Mouse (Mus musculus): ENCODE results near the gene Cntln.

DNA sequence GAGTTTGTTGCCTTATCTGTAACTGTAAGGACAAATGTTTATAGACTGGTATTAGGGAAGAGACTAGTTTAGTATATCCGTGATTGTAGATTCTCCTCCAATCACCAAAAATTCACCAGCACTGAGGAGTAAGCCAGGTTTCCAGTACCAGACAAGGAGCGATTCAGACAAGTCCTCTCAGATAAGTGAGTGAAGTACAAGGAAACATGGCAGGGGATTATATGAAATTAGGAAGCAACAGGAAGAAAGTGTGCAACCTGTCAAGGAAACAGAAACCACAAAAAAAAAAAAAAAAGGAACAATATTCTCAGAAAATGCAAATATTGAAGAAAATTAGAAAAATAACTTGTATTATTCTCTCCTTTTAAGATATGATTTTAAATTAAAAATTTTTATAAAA is 222.9 kb downstream of the Cntln start:
- TF ChIP-seq CTCF (IDR thresholded peaks at IDR 0.05) (no peak), EP300 (IDR thresholded peaks at IDR 0.05) (no peak)
